Mouse (Mus musculus): ENCODE measurements around the gene Gm43720. TPM values are rescaled to one million over a fixed set of nuclear protein-coding genes. Genes with fewer than 3 reads are reported as not detected.
"Not testable (repeated sequence)": the region's sequence is repeated elsewhere in the genome, so short reads cannot be mapped to it uniquely, and the experiment has no call there.

Gm43720 gene
- polyA plus RNA-seq, 1 experiment from 2014 or later = not detected

DNA sequence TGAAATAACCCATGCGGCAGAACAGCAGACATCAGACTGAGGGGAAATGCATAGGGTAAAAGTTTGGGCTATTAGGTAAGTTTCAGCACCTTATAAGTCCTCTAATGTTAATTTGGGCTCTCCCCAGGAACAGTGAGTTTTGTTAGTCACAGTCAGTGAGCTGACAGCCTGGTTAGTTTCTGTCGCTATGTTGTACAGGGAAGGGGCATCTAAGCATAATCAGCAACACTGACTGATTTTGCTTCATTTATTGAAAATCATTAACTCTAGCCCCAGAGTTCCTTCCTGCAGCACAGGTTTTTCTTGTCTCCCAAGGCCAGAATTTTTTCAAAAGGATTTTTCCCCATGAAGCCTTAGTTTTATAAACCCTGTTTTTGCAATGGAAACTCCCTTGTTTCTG is 46.0 kb downstream of the Gm43720 start:
- Histone ChIP-seq H3K27ac (no peak overlapping the region), H3K4me3 (no peak overlapping the region), H3K9me3 (replicated peaks) (no peaks in the 10 kb centered on the region), H3K9ac (no peak overlapping the region), H3K4me1 (no peaks in the 10 kb centered on the region), H3K36me3 (no peaks in the 10 kb centered on the region), H3K27me3 (replicated peaks) (no peaks in the 10 kb centered on the region), H3K4me2 (no peak overlapping the region)
- no peak for ATAC-seq
- WGBS (ENCODE audit: insufficient replicate concordance) = 77% methylated on average over 2 of the region's 2 CpGs

DNA sequence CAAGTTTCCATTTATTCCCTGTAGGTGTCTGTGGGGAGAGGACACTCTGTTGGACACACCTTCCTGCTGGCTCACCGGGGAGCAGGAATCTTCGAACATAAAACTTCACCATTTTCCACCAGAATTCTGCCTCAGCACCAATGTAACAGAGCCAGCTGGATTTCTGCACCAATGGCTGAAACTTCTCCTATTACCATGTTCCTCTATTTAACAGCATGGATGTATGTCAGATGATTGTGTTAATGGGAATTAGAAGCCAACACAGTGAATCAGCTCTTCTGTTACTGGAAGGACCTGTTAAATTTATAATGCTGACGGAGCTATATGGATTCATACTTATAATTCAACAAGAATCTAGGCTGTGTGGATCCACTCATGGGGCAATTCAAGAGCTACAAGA is 50.2 kb downstream of the Gm43720 start:
- no peaks in the 10 kb centered on the region for H3K36me3 ChIP-seq
- no peaks in the 10 kb centered on the region for H3K27me3 ChIP-seq (replicated peaks)
- H3K9me3 ChIP-seq (replicated peaks) = no peaks in the 10 kb centered on the region
- H3K4me3 ChIP-seq = no peak overlapping the region
- WGBS (ENCODE audit: insufficient replicate concordance) = 76% methylated on average over 3 of the region's 3 CpGs
- ATAC-seq = no peak
- H3K4me2 ChIP-seq = no peak overlapping the region
- no peaks in the 10 kb centered on the region for H3K4me1 ChIP-seq
- H3K9ac ChIP-seq = no peak overlapping the region
- no peak overlapping the region for H3K27ac ChIP-seq

DNA sequence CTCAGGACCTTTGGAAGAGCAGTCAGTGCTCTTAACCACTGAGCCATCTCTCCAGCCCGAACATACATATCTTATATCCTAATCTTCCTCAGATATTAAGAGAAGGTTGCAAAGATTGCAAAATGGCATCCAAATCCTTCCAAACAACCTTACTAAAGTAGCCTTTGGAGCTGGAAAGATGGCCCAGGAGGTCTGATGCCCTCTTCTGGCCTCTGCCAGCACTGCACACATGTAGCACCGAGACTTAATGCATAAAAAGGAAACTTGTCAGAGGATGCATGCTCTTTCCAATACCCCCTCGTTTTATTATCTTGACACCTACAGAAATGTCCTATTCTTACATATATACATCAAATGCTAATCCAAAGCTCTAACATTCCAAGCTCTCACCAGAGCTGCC is 51.7 kb downstream of the Gm43720 start:
- no peak overlapping the region for H3K27ac ChIP-seq
- WGBS (ENCODE audit: insufficient replicate concordance) = 25% methylated on average over 3 of the region's 3 CpGs
- no peak for ATAC-seq

DNA sequence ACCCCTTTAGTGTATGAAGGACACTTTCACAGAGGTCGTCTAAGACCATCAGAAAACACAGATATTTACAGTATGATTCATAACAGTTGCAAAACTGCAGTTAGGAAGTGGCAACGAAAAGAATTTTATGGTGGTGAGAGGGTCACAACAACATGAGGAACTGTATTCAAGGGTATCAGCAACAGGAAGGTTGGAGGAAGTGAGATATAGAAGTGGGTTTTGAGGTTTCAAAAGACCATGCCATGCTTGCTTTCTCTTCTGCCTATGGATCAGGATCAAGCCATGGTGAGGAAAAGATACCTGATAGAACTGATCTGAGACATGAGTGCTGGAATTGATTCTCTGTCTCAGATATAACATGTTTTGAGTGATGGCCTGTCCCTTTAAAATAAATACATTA is 52.4 kb downstream of the Gm43720 start:
- Histone ChIP-seq H3K4me1 (no peaks in the 10 kb centered on the region), H3K4me3 (no peak overlapping the region), H3K9ac (no peak overlapping the region), H3K36me3 (no peaks in the 10 kb centered on the region), H3K4me2 (no peak overlapping the region), H3K27me3 (replicated peaks) (no peaks in the 10 kb centered on the region), H3K9me3 (replicated peaks) (no peaks in the 10 kb centered on the region), H3K27ac (no peak overlapping the region)
- no peak for ATAC-seq
- 9% methylated on average over 2 of the region's 2 CpGs for WGBS (ENCODE audit: insufficient replicate concordance)

More for the DNA sequence above, 51.7 kb downstream of the Gm43720 start:
- no peaks in the 10 kb centered on the region for H3K9me3 ChIP-seq (replicated peaks)
- H3K4me1 ChIP-seq = no peaks in the 10 kb centered on the region
- no peaks in the 10 kb centered on the region for H3K27me3 ChIP-seq (replicated peaks)
- H3K9ac ChIP-seq = no peak overlapping the region
- H3K4me3 ChIP-seq = no peak overlapping the region
- H3K36me3 ChIP-seq = no peaks in the 10 kb centered on the region
- H3K4me2 ChIP-seq = no peak overlapping the region

DNA sequence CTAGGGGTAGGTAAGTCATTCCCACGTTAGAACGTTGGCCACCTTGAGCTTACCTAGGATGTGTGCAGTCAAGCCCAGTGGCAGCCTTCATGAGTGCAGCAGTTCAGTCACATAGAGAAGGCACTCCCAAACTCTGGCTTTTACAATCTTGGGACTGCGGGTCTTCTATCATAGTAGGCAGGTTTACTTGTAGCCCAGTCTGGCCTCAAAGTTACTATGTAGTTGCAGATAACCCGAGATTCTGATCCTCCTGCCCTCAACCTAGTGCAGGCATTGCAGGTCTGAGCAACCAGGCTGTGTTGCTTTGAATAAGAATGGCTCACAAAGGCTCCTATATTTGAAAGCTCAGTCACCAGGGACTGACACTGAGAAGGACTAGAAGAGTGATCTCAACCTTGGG is 53.3 kb downstream of the Gm43720 start:
- no peak overlapping the region for H3K4me2 ChIP-seq
- no peak overlapping the region for H3K27ac ChIP-seq
- H3K4me3 ChIP-seq = no peak overlapping the region
- no peak for ATAC-seq
- H3K9me3 ChIP-seq (replicated peaks) = no peaks in the 10 kb centered on the region
- no peaks in the 10 kb centered on the region for H3K36me3 ChIP-seq
- WGBS (ENCODE audit: insufficient replicate concordance) = 43% methylated on average over 4 of the region's 4 CpGs
- H3K4me1 ChIP-seq = no peaks in the 10 kb centered on the region
- no peak overlapping the region for H3K9ac ChIP-seq
- no peaks in the 10 kb centered on the region for H3K27me3 ChIP-seq (replicated peaks)

DNA sequence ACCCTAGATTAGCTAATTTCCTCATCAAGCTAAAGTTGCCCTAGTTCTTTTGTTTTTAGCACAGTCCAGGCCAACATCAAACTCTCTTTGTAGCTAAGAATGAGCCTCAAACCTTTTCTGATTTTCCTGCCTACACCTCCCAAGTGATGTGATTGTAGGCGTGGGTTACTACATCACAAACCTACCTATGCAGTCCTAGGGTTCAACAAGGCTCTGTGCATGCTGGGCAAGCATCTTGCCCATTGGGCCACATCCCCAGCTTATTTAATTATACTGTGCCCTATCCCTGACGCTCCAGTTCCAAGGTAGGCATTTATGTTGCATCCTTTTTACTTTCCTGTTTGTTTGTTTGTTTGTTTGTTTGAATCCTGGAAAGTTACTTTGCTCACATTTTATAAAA is 54.1 kb downstream of the Gm43720 start, which contains the start of gene Nxpe5:
Gene Nxpe5, plus strand, starts transcription at position 199 of the 400 bp plus-strand sequence.
- H3K27ac ChIP-seq = no peak within 1 kb of the TSS
- H3K36me3 ChIP-seq = no peaks in the 10 kb centered on the region
- H3K4me1 ChIP-seq = no peaks in the 10 kb centered on the region
- H3K4me3 ChIP-seq = no peak within 1 kb of the TSS
- no peak within 1 kb of the TSS for H3K9ac ChIP-seq
- H3K9me3 ChIP-seq (replicated peaks) = no peaks in the 10 kb centered on the region
- WGBS (ENCODE audit: insufficient replicate concordance) = 48% methylated on average over 2 of the region's 2 CpGs
- no peak within 1 kb of the TSS for H3K4me2 ChIP-seq
- no peaks in the 10 kb centered on the region for H3K27me3 ChIP-seq (replicated peaks)
- ATAC-seq = no peak

DNA sequence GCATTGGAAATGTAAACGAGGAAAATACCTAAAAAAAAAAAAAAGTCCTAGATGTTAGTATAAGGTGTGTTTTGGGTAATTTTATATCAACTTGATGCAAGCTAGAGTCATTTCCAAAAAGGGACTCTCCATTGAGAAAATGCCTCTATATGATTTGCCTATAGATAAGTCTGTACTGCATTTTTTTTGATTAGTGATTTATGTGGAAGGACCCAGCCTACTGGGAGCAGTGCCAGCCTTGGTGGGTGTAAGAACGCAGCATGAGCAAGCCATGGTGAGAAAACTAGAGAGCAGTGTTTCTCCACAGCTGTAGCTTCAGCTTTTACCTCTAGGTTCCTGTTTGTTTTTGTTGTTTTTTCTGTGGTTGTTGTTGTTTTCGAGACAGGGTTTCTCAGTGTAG is 56.5 kb downstream of the Gm43720 start:
- H3K4me3 ChIP-seq = no peak overlapping the region
- ATAC-seq = no peak
- H3K36me3 ChIP-seq = no peaks in the 10 kb centered on the region
- no peak overlapping the region for H3K9ac ChIP-seq
- 46% methylated on average over 3 of the region's 3 CpGs for WGBS (ENCODE audit: insufficient replicate concordance)
- H3K4me2 ChIP-seq = no peak overlapping the region
- no peak overlapping the region for H3K27ac ChIP-seq
- no peaks in the 10 kb centered on the region for H3K9me3 ChIP-seq (replicated peaks)
- no peaks in the 10 kb centered on the region for H3K27me3 ChIP-seq (replicated peaks)
- no peaks in the 10 kb centered on the region for H3K4me1 ChIP-seq

DNA sequence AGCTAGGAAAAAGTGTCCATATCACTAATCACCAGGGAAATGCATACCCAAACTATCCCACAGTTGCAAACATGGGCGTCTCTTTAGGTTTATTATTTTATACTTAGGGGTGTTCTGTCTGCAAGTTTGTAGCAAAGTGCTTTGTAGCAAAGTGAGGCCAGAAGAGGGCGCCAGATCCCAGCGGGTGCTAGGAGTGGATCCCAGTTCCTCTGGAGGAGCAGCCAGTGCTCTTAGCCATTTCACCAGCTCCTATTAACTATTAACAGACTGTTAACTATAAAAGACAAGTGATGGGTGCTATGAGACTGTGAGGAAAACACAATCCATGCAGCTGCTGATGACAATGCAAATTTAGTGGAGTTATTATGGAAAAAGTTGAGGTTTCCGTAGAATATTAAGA is 57.6 kb downstream of the Gm43720 start:
- Histone ChIP-seq H3K4me1 (no peaks in the 10 kb centered on the region), H3K36me3 (no peaks in the 10 kb centered on the region), H3K9me3 (replicated peaks) (peaks cover 6% of the 10 kb centered on the region; the same call in 1 of the 2 replicates), H3K4me2 (no peak overlapping the region), H3K4me3 (no peak overlapping the region), H3K27ac (no peak overlapping the region), H3K9ac (no peak overlapping the region), H3K27me3 (replicated peaks) (no peaks in the 10 kb centered on the region)
- WGBS (ENCODE audit: insufficient replicate concordance) = 22% methylated on average over 4 of the region's 4 CpGs
- ATAC-seq = no peak

DNA sequence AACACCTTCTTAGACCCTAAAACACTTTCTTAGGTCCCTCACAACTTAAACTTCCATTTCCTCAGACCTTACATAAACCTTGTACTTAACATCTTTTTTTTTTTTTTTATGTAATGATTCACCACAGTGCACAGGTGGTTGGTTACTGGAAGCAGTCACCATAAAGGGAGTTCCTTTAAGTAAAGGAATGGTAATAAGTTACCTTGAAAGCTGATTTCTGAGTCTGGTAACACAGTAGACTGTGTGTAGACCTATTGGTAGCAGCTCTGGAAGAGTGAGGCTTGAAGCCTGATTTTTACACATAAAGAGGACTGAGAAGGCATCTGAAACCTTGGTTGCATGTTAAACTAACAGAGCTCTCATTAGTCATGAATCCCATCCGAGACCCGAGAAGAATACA is 59.9 kb downstream of the Gm43720 start:
- peaks cover 27% of the 10 kb centered on the region for H3K9me3 ChIP-seq (replicated peaks)
- H3K4me3 ChIP-seq = no peak overlapping the region
- no peak for ATAC-seq
- no peak overlapping the region for H3K9ac ChIP-seq
- H3K27ac ChIP-seq = no peak overlapping the region
- no peaks in the 10 kb centered on the region for H3K27me3 ChIP-seq (replicated peaks)
- no peaks in the 10 kb centered on the region for H3K36me3 ChIP-seq
- H3K4me2 ChIP-seq = no peak overlapping the region
- H3K4me1 ChIP-seq = no peaks in the 10 kb centered on the region
- 51% methylated on average over 2 of the region's 2 CpGs for WGBS (ENCODE audit: insufficient replicate concordance)

DNA sequence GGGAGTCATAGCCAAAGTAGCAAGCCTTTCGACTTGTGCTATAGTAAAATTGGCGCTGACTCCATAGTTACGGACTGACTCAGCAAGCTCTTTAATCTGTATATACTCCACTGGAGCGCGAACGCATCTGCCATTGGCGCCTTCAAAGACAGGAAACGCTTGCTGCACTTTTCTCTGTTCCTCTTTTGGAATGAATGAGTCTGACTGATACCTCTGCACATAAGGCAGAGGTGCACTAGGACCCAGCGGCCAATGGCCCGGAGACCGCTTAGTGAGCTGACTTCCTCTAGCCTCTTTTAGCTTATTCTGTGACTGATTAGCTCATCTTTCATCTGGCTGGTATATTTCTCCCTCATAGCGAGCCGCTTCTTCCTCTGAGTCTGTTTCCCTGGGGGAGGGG is 63.1 kb downstream of the Gm43720 start:
- H3K27ac ChIP-seq; H3K27me3 ChIP-seq (replicated peaks); H3K9ac ChIP-seq; H3K4me3 ChIP-seq; ATAC-seq; H3K4me1 ChIP-seq; H3K36me3 ChIP-seq; H3K4me2 ChIP-seq: not testable (repeated sequence)
- peaks cover 28% of the 10 kb centered on the region for H3K9me3 ChIP-seq (replicated peaks)
- WGBS (ENCODE audit: insufficient replicate concordance) = 84% methylated on average over 13 of the region's 13 CpGs

Other genes with a start within 250 kb of the Gm43720 start
- not detected in 2 replicates for gene Smok3c, start 226.8 kb downstream of the Gm43720 start, polyA plus RNA-seq (2016; fragmentation: Nextera tagmentation; extraction: Ambion mirVana)
- 7.3 and 8.2 TPM in 2 replicates for gene Zkscan1, start 194.9 kb downstream of the Gm43720 start, polyA plus RNA-seq (2016; fragmentation: Nextera tagmentation; extraction: Ambion mirVana)
- 19.0 and 19.6 TPM in 2 replicates for gene Zscan21, start 163.1 kb downstream of the Gm43720 start, polyA plus RNA-seq (2016; fragmentation: Nextera tagmentation; extraction: Ambion mirVana)
- gene Zfp113, start 124.2 kb downstream of the Gm43720 start, polyA plus RNA-seq (2016; fragmentation: Nextera tagmentation; extraction: Ambion mirVana) = 4.8 and 5.7 TPM in 2 replicates
- gene Cops6, start 118.9 kb downstream of the Gm43720 start, polyA plus RNA-seq (2016; fragmentation: Nextera tagmentation; extraction: Ambion mirVana) = 181 and 191 TPM in 2 replicates
- 7.9 and 8.3 TPM in 2 replicates for gene Ap4m1, start 108.0 kb downstream of the Gm43720 start, polyA plus RNA-seq (2016; fragmentation: Nextera tagmentation; extraction: Ambion mirVana)
- 268 and 271 TPM in 2 replicates for gene Mcm7, start 107.5 kb downstream of the Gm43720 start, polyA plus RNA-seq (2016; fragmentation: Nextera tagmentation; extraction: Ambion mirVana)
- gene Taf6, start 92.5 kb downstream of the Gm43720 start, polyA plus RNA-seq (2016; fragmentation: Nextera tagmentation; extraction: Ambion mirVana) = 58.0 and 58.2 TPM in 2 replicates
- gene Cnpy4, start 92.5 kb downstream of the Gm43720 start, polyA plus RNA-seq (2016; fragmentation: Nextera tagmentation; extraction: Ambion mirVana) = 20.3 and 21.3 TPM in 2 replicates
- 4.3 TPM in 2 replicates for gene Mblac1, start 85.6 kb downstream of the Gm43720 start, polyA plus RNA-seq (2016; fragmentation: Nextera tagmentation; extraction: Ambion mirVana)
- gene Nxpe5, start 54.1 kb downstream of the Gm43720 start, polyA plus RNA-seq (2016; fragmentation: Nextera tagmentation; extraction: Ambion mirVana) = not detected in 2 replicates
- 31.3 and 31.8 TPM in 2 replicates for gene Lamtor4, start 24.5 kb downstream of the Gm43720 start, polyA plus RNA-seq (2016; fragmentation: Nextera tagmentation; extraction: Ambion mirVana)
- 8.7 and 8.9 TPM in 2 replicates for gene BC037034, start 15.9 kb downstream of the Gm43720 start, polyA plus RNA-seq (2016; fragmentation: Nextera tagmentation; extraction: Ambion mirVana)
- gene Gal3st4, start 7.1 kb downstream of the Gm43720 start, polyA plus RNA-seq (2016; fragmentation: Nextera tagmentation; extraction: Ambion mirVana) = 0.18 and 0.32 TPM in 2 replicates
- 2.4 and 2.5 TPM in 2 replicates for gene Gpc2, start within 50 bp of the Gm43720 start, polyA plus RNA-seq (2016; fragmentation: Nextera tagmentation; extraction: Ambion mirVana)
- 3.1 and 3.9 TPM in 2 replicates for gene Stag3, start 282 bp upstream of the Gm43720 start, polyA plus RNA-seq (2016; fragmentation: Nextera tagmentation; extraction: Ambion mirVana)
- gene Pvrig, start 62.0 kb upstream of the Gm43720 start, polyA plus RNA-seq (2016; fragmentation: Nextera tagmentation; extraction: Ambion mirVana) = 0.23 and 0.41 TPM in 2 replicates
- gene Zfp157, start 161.5 kb upstream of the Gm43720 start, polyA plus RNA-seq (2016; fragmentation: Nextera tagmentation; extraction: Ambion mirVana) = 7.6 and 9.0 TPM in 2 replicates

Data from liver, embryonic 12.5 days (tissue).